Mouse (Mus musculus): ENCODE data around the gene Plp2.
"Not testable (repeated sequence)": the region's sequence is repeated elsewhere in the genome, so short reads cannot be mapped to it uniquely, and the experiment has no call there.

The Plp2 gene

GRCm38 (mm10) chrX:7670921-7671623 is at the start of gene Plp2:
TSS of gene Plp2 (minus strand) at chrX:7671390.
- no peak for DNase-seq

GRCm38 (mm10) chrX:7716058-7716457 is 44.9 kb upstream of the Plp2 start:
- not testable (repeated sequence) for DNase-seq

- DNase-seq: peak; percentile 97
Observed at GRCm38 (mm10) chrX:7714135-7714899, 43.1 kb upstream of the Plp2 start, which contains the start of gene Wdr45. TSS of gene Wdr45 (plus strand) at chrX:7714333.

- not testable (repeated sequence) for DNase-seq
Observed at GRCm38 (mm10) chrX:7713764-7714134, 42.6 kb upstream of the Plp2 start.

- DNase-seq: peak; percentile 86
Observed at GRCm38 (mm10) chrX:7696954-7697381, 25.8 kb upstream of the Plp2 start, which contains the start of gene Gpkow. TSS of gene Gpkow (plus strand) at chrX:7697131.

- DNase-seq: no peak
Observed at GRCm38 (mm10) chrX:7696520-7696919, 25.3 kb upstream of the Plp2 start.

GRCm38 (mm10) chrX:7692862-7693261 is 21.7 kb upstream of the Plp2 start:
- DNase-seq: no peak

GRCm38 (mm10) chrX:7690486-7690885 is 19.3 kb upstream of the Plp2 start:
- DNase-seq: no peak

GRCm38 (mm10) chrX:7688321-7688720 is 17.1 kb upstream of the Plp2 start:
- peak; percentile 51 for DNase-seq

GRCm38 (mm10) chrX:7680864-7681263 is 9.7 kb upstream of the Plp2 start, which contains the start of gene Magix:
TSS of gene Magix (minus strand) at chrX:7681251.
- DNase-seq: peak; percentile 66

GRCm38 (mm10) chrX:7680057-7680412 is 8.8 kb upstream of the Plp2 start:
- no peak for DNase-seq

GRCm38 (mm10) chrX:7679405-7680056 is 8.3 kb upstream of the Plp2 start:
- DNase-seq: peak; percentile 90

GRCm38 (mm10) chrX:7678986-7679385 is 7.8 kb upstream of the Plp2 start:
- DNase-seq: no peak

GRCm38 (mm10) chrX:7675001-7675380 is 3.8 kb upstream of the Plp2 start:
- DNase-seq: no peak

GRCm38 (mm10) chrX:7674284-7675000 is 3.3 kb upstream of the Plp2 start:
- DNase-seq: no peak

- no peak for DNase-seq
Observed at GRCm38 (mm10) chrX:7673578-7674281, 2.5 kb upstream of the Plp2 start.

- no peak for DNase-seq
Observed at GRCm38 (mm10) chrX:7672739-7673138, 1.5 kb upstream of the Plp2 start.

GRCm38 (mm10) chrX:7670390-7670881 is 754 bp downstream of the Plp2 start:
- DNase-seq: peak; percentile 44

GRCm38 (mm10) chrX:7665739-7666502 is 5.3 kb downstream of the Plp2 start:
- DNase-seq: no peak

- peak; percentile 90 for DNase-seq
Observed at GRCm38 (mm10) chrX:7664791-7665190, 6.4 kb downstream of the Plp2 start.

GRCm38 (mm10) chrX:7662936-7663335 is 8.3 kb downstream of the Plp2 start:
- no peak for DNase-seq

All from cerebellum, adult 11-12 months (tissue).